Mouse (Mus musculus) intestine, postnatal 0 days (tissue): ENCODE data around the gene Tnfsf15. TPM values are rescaled to one million over a fixed set of nuclear protein-coding genes. Genes with fewer than 3 reads are reported as not detected.

Experiments
- ATAC-seq: fragments of 200-750 bp; cut with Nextera tagmentation; 2 replicates; pipeline ENCODE4 v1.8.0; 2017; ENCODE audit warnings: mild to moderate bottlenecking, moderate TSS enrichment, moderate library complexity
- H3K27ac ChIP-seq: fragments of 300-500 bp; sonication (generic); 2 replicates; pipeline ENCODE4 v1.5.1; 2014; ENCODE audit warnings: mild to moderate bottlenecking, low read depth, low read length, moderate library complexity
- H3K27me3 ChIP-seq: fragments of 300-500 bp; sonication (generic); replicated peaks from 2 replicates; pipeline ENCODE4 v1.6.1; 2014; ENCODE audit warnings: low read length, mixed read lengths; ENCODE audit not compliant: control insufficient read depth, insufficient read depth
- H3K36me3 ChIP-seq: fragments of 300-500 bp; sonication (generic); 2 replicates; pipeline ENCODE4 v1.6.1; 2014; ENCODE audit warnings: mild to moderate bottlenecking, moderate library complexity; ENCODE audit not compliant: control insufficient read depth, insufficient read depth
- H3K4me1 ChIP-seq: fragments of 300-500 bp; sonication (generic); replicated peaks from 2 replicates; pipeline ENCODE4 v1.6.1; 2014; ENCODE audit warnings: antibody characterized with exemption, low read length, mixed read lengths; ENCODE audit not compliant: control insufficient read depth, insufficient read depth
- H3K4me2 ChIP-seq: fragments of 300-500 bp; sonication (generic); replicated peaks from 2 replicates; pipeline ENCODE4 v1.6.1; 2014; ENCODE audit warnings: low read depth, mild to moderate bottlenecking, moderate library complexity
- H3K4me3 ChIP-seq: fragments of 300-500 bp; sonication (generic); 2 replicates; pipeline ENCODE4 v1.5.1; 2014; ENCODE audit warnings: low read depth, low read length
- H3K9ac ChIP-seq: fragments of 300-500 bp; sonication (generic); 2 replicates; pipeline ENCODE4 v1.6.1; 2014; ENCODE audit warnings: mild to moderate bottlenecking, low read depth, low read length
- H3K9me3 ChIP-seq: fragments of 300-500 bp; sonication (generic); 2 replicates; pipeline ENCODE4 v1.6.1; 2016; ENCODE audit warnings: mixed run types; ENCODE audit not compliant: control insufficient read depth
- CTCF ChIP-seq: sonication (generic); IDR thresholded peaks from 2 replicates; pipeline ENCODE4 v1.5.1; 2016; ENCODE audit warnings: low read depth, mild to moderate bottlenecking, control low read depth, antibody characterized with exemption, moderate library complexity
- WGBS: fragments of 180-500 bp; shearing (Covaris S2); extraction: QIAGEN DNeasy Blood & Tissue Kit; methylation state at CpG from one replicate; pipeline ENCODE4 v1.1.7; 2014; 5-methylcytosine and 5-hydroxymethylcytosine counted together
- polyA plus RNA-seq: library from polyadenylated mRNA; unstranded; fragments of >200 nt; fragmentation: Nextera tagmentation; extraction: Ambion mirVana; gene quantifications from 2 replicates; pipeline ENCODE4 v1.2.1, GENCODE M21; 2015

Tnfsf15 gene
- polyA plus RNA-seq, 1 experiment from 2014 or later, result 0.09 TPM

- Histone ChIP-seq H3K4me1 (no peaks in the 10 kb centered on the region), H3K9ac (no peak overlapping the region), H3K4me3 (no peak overlapping the region), H3K36me3 (no peaks in the 10 kb centered on the region), H3K27ac (no peak overlapping the region), H3K27me3 (no peaks in the 10 kb centered on the region), H3K4me2 (no peak overlapping the region), H3K9me3 (no peaks in the 10 kb centered on the region)
- WGBS, result 83% methylated on average over 6 of the region's 6 CpGs
- no peak for ATAC-seq
- no peak for TF ChIP-seq CTCF
These were observed 12.7 kb upstream of the Tnfsf15 start for GRCm38 (mm10) chr4:63757527-63758154.

GRCm38 (mm10) chr4:63756072-63756471 is 11.2 kb upstream of the Tnfsf15 start:
- no peak for TF ChIP-seq CTCF
- 52% methylated on average over 2 of the region's 2 CpGs for WGBS
- ATAC-seq, result no peak

GRCm38 (mm10) chr4:63754467-63755020 is 9.6 kb upstream of the Tnfsf15 start:
- Histone ChIP-seq H3K4me2 (no peak overlapping the region), H3K4me1 (no peaks in the 10 kb centered on the region), H3K9me3 (no peaks in the 10 kb centered on the region), H3K36me3 (no peaks in the 10 kb centered on the region), H3K9ac (no peak overlapping the region), H3K4me3 (no peak overlapping the region), H3K27me3 (no peaks in the 10 kb centered on the region), H3K27ac (no peak overlapping the region)
- no peak for ATAC-seq
- TF ChIP-seq CTCF, result no peak
- 63% methylated on average over 9 of the region's 9 CpGs for WGBS

More at GRCm38 (mm10) chr4:63756072-63756471, 11.2 kb upstream of the Tnfsf15 start:
- Histone ChIP-seq H3K4me1 (no peaks in the 10 kb centered on the region), H3K27me3 (no peaks in the 10 kb centered on the region), H3K36me3 (no peaks in the 10 kb centered on the region), H3K9me3 (no peaks in the 10 kb centered on the region), H3K4me2 (no peak overlapping the region), H3K4me3 (no peak overlapping the region), H3K9ac (no peak overlapping the region), H3K27ac (no peak overlapping the region)

GRCm38 (mm10) chr4:63753855-63754254 is 8.9 kb upstream of the Tnfsf15 start:
- Histone ChIP-seq H3K27ac (no peak overlapping the region), H3K4me3 (no peak overlapping the region), H3K36me3 (no peaks in the 10 kb centered on the region), H3K9me3 (no peaks in the 10 kb centered on the region), H3K4me1 (no peaks in the 10 kb centered on the region), H3K27me3 (no peaks in the 10 kb centered on the region), H3K9ac (no peak overlapping the region), H3K4me2 (no peak overlapping the region)
- ATAC-seq, result no peak
- no peak for TF ChIP-seq CTCF
- WGBS, result 49% methylated on average over 2 of the region's 2 CpGs

GRCm38 (mm10) chr4:63752687-63753523 is 8.0 kb upstream of the Tnfsf15 start:
- H3K27me3 ChIP-seq, result no peaks in the 10 kb centered on the region
- no peaks in the 10 kb centered on the region for H3K36me3 ChIP-seq
- ATAC-seq, result no peak
- no peak overlapping the region for H3K4me2 ChIP-seq
- H3K9ac ChIP-seq, result no peak overlapping the region
- H3K27ac ChIP-seq, result no peak overlapping the region
- H3K4me3 ChIP-seq, result no peak overlapping the region
- peak; percentile 65 for TF ChIP-seq CTCF
- no peaks in the 10 kb centered on the region for H3K9me3 ChIP-seq
- H3K4me1 ChIP-seq, result no peaks in the 10 kb centered on the region
- WGBS, result 53% methylated on average over 16 of the region's 16 CpGs

GRCm38 (mm10) chr4:63748061-63748730 is 3.3 kb upstream of the Tnfsf15 start:
- H3K4me3 ChIP-seq, result no peak overlapping the region
- no peaks in the 10 kb centered on the region for H3K36me3 ChIP-seq
- ATAC-seq, result no peak
- TF ChIP-seq CTCF, result no peak
- H3K27ac ChIP-seq, result no peak overlapping the region
- H3K9me3 ChIP-seq, result no peaks in the 10 kb centered on the region
- 79% methylated on average over 3 of the region's 3 CpGs for WGBS
- H3K4me1 ChIP-seq, result peaks cover 12% of the 10 kb centered on the region
- H3K9ac ChIP-seq, result no peak overlapping the region
- no peak overlapping the region for H3K4me2 ChIP-seq
- H3K27me3 ChIP-seq, result no peaks in the 10 kb centered on the region
